Mouse (Mus musculus) embryonic facial prominence, embryonic 11.5 days (tissue): ENCODE measurements around the gene 4933434E20Rik. TPM values are rescaled to one million over a fixed set of nuclear protein-coding genes. Genes with fewer than 3 reads are reported as not detected.

Experiments
- ATAC-seq: fragments of 200-750 bp; cut with Nextera tagmentation; replicated peaks from 2 replicates; pipeline ENCODE4 v1.8.0; 2017; ENCODE audit warnings: low read depth; ENCODE audit not compliant: insufficient number of reproducible peaks, low FRiP score, low TSS enrichment
- DNase-seq: peaks from one replicate; pipeline ENCODE4 v3.0.0-alpha.2; 2015; ENCODE audit warnings: low spot score
- H3K27ac ChIP-seq: fragments of 300-500 bp; sonication (generic); replicated peaks from 2 replicates; pipeline ENCODE4 v1.5.1; 2014; ENCODE audit warnings: mild to moderate bottlenecking, low read depth, low read length, control low read depth
- H3K27me3 ChIP-seq: fragments of 300-500 bp; sonication (generic); 2 replicates; pipeline ENCODE4 v1.6.1; 2014; ENCODE audit warnings: mild to moderate bottlenecking, low read length, moderate library complexity, mixed read lengths; ENCODE audit not compliant: control insufficient read depth, insufficient read depth
- H3K36me3 ChIP-seq: fragments of 300-500 bp; sonication (generic); replicated peaks from 2 replicates; pipeline ENCODE4 v1.6.1; 2014; ENCODE audit warnings: low read depth, mild to moderate bottlenecking, low read length, moderate library complexity, mixed read lengths; ENCODE audit not compliant: control insufficient read depth, insufficient read depth
- H3K4me1 ChIP-seq: fragments of 300-500 bp; sonication (generic); 2 replicates; pipeline ENCODE4 v1.6.1; 2014; ENCODE audit warnings: low read length, mixed read lengths; ENCODE audit not compliant: control insufficient read depth, insufficient read depth
- H3K4me2 ChIP-seq: fragments of 300-500 bp; sonication (generic); 2 replicates; pipeline ENCODE4 v1.6.1; 2014; ENCODE audit warnings: low read depth, mild to moderate bottlenecking, control low read depth, low read length, moderate library complexity
- H3K4me3 ChIP-seq: fragments of 300-500 bp; sonication (generic); 2 replicates; pipeline ENCODE4 v1.5.1; 2014; ENCODE audit warnings: low read depth, low read length, control low read depth
- H3K9ac ChIP-seq: fragments of 300-500 bp; sonication (generic); replicated peaks from 2 replicates; pipeline ENCODE4 v1.6.1; 2014; ENCODE audit warnings: mild to moderate bottlenecking, control low read depth, low read length
- H3K9me3 ChIP-seq: fragments of 300-500 bp; sonication (generic); replicated peaks from 2 replicates; pipeline ENCODE4 v1.6.1; 2016; ENCODE audit warnings: mild to moderate bottlenecking, low read length, inconsistent platforms, mixed read lengths; ENCODE audit not compliant: control insufficient read depth
- WGBS: fragments of 180-500 bp; shearing (Covaris S2); extraction: QIAGEN DNeasy Blood & Tissue Kit; methylation state at CpG from one replicate; pipeline ENCODE4 v1.1.7; 2014; 5-methylcytosine and 5-hydroxymethylcytosine counted together
- polyA plus RNA-seq: library from polyadenylated mRNA; unstranded; fragments of >200 nt; fragmentation: Nextera tagmentation; extraction: Ambion mirVana; gene quantifications from 2 replicates; pipeline ENCODE4 v1.2.1, GENCODE M21; 2014

Gene 4933434E20Rik
- polyA plus RNA-seq, 1 experiment from 2014 or later, result 176 TPM

DNA sequence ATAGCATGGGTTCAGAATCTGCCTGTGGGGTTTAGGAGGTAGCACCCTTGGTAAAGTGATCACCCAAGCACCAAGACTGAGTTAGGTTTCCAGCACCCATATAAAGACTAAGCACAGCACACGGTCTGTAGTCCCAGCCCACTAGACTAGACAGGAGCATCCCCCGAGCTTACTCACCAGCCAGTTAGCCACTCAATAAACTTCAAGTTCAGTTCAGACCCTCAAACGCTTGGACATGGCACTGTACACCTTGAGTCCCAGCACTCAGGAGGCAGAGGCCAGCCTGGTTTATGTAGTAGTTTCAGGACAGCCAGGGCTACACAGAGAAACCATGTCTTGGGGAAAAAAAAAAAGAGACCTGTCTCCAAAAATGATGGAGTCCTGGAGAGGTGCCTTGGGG lies 49.6 kb downstream of the 4933434E20Rik start:
- Histone ChIP-seq H3K9ac (no peak overlapping the region), H3K27me3 (no peaks in the 10 kb centered on the region), H3K4me1 (no peaks in the 10 kb centered on the region), H3K36me3 (peaks cover 10% of the 10 kb centered on the region), H3K4me3 (no peak overlapping the region), H3K4me2 (no peak overlapping the region), H3K9me3 (no peaks in the 10 kb centered on the region), H3K27ac (no peak overlapping the region)
- 86% methylated on average over 3 of the region's 3 CpGs for WGBS
- DNase-seq (no peak), ATAC-seq (no peak)

DNA sequence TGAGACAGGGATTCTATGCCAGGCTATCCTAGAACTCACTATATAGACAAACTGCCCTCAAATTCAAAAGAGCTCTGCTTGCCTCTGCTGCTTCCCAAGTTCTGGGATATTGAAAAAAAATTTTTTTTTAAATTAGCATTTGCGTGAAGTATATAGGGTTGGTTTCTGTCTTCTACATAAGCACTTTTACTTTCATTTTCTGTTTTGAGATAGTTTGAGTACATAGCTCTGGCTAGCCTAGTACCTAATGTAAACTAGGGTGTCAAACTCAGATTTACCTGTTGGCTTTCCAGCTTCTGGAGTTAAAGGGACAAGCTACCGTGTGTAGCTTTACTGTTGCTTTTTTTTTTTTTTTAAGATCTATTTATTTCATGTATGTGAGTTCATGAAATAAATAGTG lies 50.2 kb downstream of the 4933434E20Rik start:
- Histone ChIP-seq H3K4me2 (no peak overlapping the region), H3K9me3 (no peaks in the 10 kb centered on the region), H3K27ac (no peak overlapping the region), H3K27me3 (no peaks in the 10 kb centered on the region), H3K36me3 (peaks cover 9% of the 10 kb centered on the region), H3K9ac (no peak overlapping the region), H3K4me3 (no peak overlapping the region), H3K4me1 (no peaks in the 10 kb centered on the region)
- 95% methylated on average over 2 of the region's 2 CpGs for WGBS
- ATAC-seq (no peak), DNase-seq (no peak)

DNA sequence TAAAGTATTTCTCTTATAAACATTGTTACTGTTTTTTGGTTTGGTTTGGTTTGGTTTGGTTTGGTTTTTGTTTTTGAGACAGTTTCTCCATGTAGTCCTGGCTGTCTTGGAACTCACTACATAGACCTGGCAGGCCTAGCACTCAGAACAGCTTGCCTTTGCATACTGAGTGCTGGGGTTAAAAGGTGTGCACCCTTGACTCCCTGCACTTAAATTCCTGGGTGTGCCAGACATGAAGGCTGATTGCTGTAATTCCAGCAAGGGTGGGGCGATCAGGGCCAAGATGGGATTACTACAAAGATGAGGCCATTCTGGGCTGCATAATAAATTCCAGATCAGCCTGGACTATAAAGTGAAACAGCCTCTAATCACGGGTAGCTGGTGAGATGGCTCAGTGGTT lies 50.8 kb downstream of the 4933434E20Rik start:
- no peak overlapping the region for H3K4me3 ChIP-seq
- H3K9me3 ChIP-seq, result no peaks in the 10 kb centered on the region
- H3K36me3 ChIP-seq, result peaks cover 9% of the 10 kb centered on the region
- no peaks in the 10 kb centered on the region for H3K27me3 ChIP-seq
- no peak overlapping the region for H3K9ac ChIP-seq
- H3K27ac ChIP-seq, result no peak overlapping the region
- no peaks in the 10 kb centered on the region for H3K4me1 ChIP-seq
- 79% methylated on average over 2 of the region's 2 CpGs for WGBS
- ATAC-seq, result no peak
- H3K4me2 ChIP-seq, result no peak overlapping the region
- DNase-seq, result no peak

DNA sequence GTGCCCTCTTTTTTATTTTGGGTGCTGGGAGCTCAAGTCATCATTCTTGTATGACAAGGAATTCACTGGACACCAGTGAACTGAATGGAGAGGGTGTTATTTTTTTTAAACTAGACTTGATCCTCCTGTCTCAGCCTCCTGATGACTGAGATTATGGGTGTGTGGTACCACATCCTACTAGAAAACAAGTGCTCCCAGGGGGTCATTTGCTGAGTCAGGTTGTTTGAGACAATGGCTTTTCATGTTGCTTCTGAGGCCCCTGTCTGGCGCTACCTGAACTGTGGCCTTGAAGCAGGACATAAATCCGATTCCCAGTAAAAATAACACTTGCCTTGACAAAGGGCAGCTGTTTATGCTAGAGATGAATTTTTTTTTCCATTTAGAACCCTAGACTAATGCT lies 51.7 kb downstream of the 4933434E20Rik start:
- Histone ChIP-seq H3K27ac (no peak overlapping the region), H3K4me3 (no peak overlapping the region), H3K4me1 (no peaks in the 10 kb centered on the region), H3K9ac (no peak overlapping the region), H3K36me3 (peaks cover 5% of the 10 kb centered on the region), H3K27me3 (no peaks in the 10 kb centered on the region), H3K4me2 (no peak overlapping the region), H3K9me3 (no peaks in the 10 kb centered on the region)
- ATAC-seq (no peak), DNase-seq (no peak)
- WGBS, result 91% methylated on average over 2 of the region's 2 CpGs

DNA sequence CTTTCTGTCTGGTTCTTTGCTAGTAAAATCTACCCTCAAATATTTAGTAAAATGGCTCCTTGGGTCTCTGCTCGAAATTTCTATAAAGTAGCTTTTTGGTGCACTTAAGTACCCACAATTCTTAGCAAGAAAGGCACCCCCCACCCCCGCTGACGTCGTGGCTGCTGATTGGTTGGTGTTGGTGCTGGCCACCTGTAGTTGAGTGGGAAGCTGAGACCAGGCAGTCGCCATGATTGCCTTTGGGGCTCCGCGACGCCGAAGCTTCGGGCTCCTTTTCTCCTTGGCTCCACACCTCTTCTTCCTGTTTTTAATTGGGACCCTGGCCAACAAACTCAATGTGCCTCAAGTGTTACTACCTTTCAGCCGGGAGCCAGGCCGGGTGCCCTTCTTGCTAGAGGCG lies 52.5 kb downstream of the 4933434E20Rik start, which contains the start of gene Nup210l:
TSS of gene Nup210l (plus strand) at position 195 of the 400 bp plus-strand sequence.
- DNase-seq (no peak), ATAC-seq (no peak)
- Histone ChIP-seq H3K4me3 (no peak within 1 kb of the TSS), H3K27me3 (no peaks in the 10 kb centered on the region), H3K9me3 (no peaks in the 10 kb centered on the region), H3K27ac (no peak within 1 kb of the TSS), H3K4me2 (no peak within 1 kb of the TSS), H3K4me1 (no peaks in the 10 kb centered on the region), H3K9ac (no peak within 1 kb of the TSS), H3K36me3 (peaks cover 3% of the 10 kb centered on the region)
- 85% methylated on average over 13 of the region's 13 CpGs for whole genome bisulfite sequencing

DNA sequence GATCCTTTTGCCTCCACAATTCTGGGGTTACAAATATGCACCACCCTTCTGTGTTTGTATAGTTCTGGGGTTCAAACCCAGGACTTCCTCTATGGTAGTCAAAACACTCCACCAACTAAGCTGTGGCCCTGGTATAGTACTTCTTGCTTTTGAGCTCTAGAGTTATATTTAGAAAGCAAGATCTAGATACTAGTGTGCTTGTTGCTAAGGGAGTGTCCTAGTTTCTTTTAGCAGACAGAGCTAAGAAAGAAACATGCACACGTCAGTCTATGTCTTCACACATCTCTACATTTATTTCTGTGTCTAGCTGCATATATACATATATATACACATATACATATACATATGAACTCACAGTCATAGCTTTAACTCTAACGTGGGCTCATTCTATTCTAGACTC lies 60.3 kb downstream of the 4933434E20Rik start:
- no peak overlapping the region for H3K27ac ChIP-seq
- no peaks in the 10 kb centered on the region for H3K27me3 ChIP-seq
- H3K4me1 ChIP-seq, result no peaks in the 10 kb centered on the region
- ATAC-seq, result no peak
- H3K9ac ChIP-seq, result no peak overlapping the region
- no peak overlapping the region for H3K4me2 ChIP-seq
- H3K9me3 ChIP-seq, result no peaks in the 10 kb centered on the region
- DNase-seq, result no peak
- H3K36me3 ChIP-seq, result no peaks in the 10 kb centered on the region
- H3K4me3 ChIP-seq, result no peak overlapping the region
- WGBS, result 80% methylated on average over 2 of the region's 2 CpGs

DNA sequence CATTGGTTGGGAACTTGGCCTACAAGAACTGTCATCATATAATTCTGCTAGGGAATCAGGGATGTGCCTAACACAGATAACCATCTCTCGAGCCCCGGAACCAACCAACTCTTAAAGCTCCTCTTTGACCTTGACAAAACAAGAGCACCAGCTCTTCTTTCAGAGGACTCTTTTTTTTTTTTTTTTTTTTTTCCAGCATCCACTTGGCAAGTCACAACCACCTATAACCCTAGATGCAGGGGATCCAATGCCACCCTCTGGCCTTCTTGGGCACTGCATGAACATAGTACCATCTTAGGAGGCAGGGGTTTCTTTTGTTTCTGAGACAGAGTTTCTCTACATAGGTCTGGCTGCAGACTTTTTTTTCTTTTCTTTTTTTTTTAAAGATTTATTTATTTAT lies 62.9 kb downstream of the 4933434E20Rik start:
- DNase-seq (no peak), ATAC-seq (no peak)
- H3K4me3 ChIP-seq, result no peak overlapping the region
- no peaks in the 10 kb centered on the region for H3K4me1 ChIP-seq
- WGBS, result 91% methylated on average over 2 of the region's 2 CpGs
- no peak overlapping the region for H3K9ac ChIP-seq
- no peaks in the 10 kb centered on the region for H3K9me3 ChIP-seq
- H3K27me3 ChIP-seq, result no peaks in the 10 kb centered on the region
- no peaks in the 10 kb centered on the region; the same call in 1 of the 2 replicates for H3K36me3 ChIP-seq
- H3K27ac ChIP-seq, result no peak overlapping the region
- H3K4me2 ChIP-seq, result no peak overlapping the region

DNA sequence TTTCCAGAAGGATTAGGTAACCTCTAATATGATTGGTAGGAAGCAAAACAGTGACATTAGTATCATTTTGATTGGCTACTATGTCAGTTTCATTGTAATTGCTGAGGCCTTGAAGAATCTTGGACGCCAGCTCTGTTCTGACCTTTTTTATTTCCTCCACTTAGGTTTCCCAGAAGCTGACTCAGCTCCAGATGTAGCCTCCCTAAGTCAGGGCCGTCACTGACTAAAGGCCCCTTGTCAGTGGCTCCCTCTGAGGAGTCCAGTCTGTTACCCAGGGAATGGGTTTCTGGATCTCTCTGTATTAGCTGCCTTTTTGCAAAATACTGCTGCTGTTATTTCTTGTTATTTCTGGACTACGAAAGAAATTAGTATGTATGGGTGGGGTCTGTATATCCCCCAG lies 64.1 kb downstream of the 4933434E20Rik start:
- Histone ChIP-seq H3K27me3 (no peaks in the 10 kb centered on the region), H3K36me3 (no peaks in the 10 kb centered on the region; the same call in 1 of the 2 replicates), H3K4me1 (no peaks in the 10 kb centered on the region), H3K4me3 (no peak overlapping the region), H3K9me3 (no peaks in the 10 kb centered on the region), H3K4me2 (no peak overlapping the region), H3K27ac (no peak overlapping the region), H3K9ac (no peak overlapping the region)
- WGBS, result 78% methylated on average over 3 of the region's 3 CpGs
- DNase-seq (no peak), ATAC-seq (no peak)
